In the genomic region with DNA sequence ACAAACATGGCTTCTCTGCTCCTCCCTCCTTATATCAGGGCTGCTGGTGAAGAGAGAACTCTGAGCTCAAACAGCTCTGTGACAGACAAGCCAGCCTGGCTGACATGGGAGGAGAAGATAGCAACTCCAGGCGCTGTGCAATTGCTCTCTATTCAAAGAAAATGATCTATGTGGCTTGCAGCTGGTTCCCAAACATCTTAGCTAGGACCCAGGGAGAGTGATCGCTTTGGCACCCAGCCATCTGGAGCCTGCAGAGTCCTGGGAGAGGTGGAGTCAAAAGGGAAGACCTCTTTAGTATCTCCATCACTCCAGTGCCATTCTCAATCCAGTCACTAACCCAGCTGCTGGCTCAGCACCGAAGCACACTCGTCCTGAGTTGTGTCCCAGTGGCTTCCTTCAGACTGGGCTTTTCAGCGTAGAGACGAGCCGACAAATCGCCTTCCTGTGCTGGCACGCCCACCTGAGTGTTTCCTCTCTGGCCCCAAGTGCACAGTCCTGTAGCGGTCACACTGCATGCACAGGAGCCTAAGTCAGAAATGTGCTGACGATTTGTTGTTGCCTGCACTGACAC, we compare ENCODE assay signal across 9 mouse cellular contexts.
DNase-seq lines count a peak whose midpoint lies in the region; ATAC-seq lines count a peak whose summit lies in the region.
"Had no signal": no experiment of that assay in that cellular context is flagged by ENCODE, and none has a peak within 500 bp of the region (broad histone marks: within the 10 kb centered on the region; RNA-seq: fewer than 3 reads in every experiment).

No protein-coding gene starts in this region.

- no peaks in the 10 kb centered on the region for H3K27me3 ChIP-seq in heart, embryonic 12.5 days (replicated peaks)

- H3K4me1 ChIP-seq in heart, embryonic 12.5 days (replicated peaks) = no peaks in the 10 kb centered on the region

- H3K27ac ChIP-seq in heart, embryonic 12.5 days (ENCODE audit: poor library complexity, severe bottlenecking) = no peak overlapping the region
- H3K27ac ChIP-seq: macrophage had no signal

- intact Hi-C loops in left cerebral cortex, postnatal 14 days (cut with DNase I) = loop anchor here (5.0 kb wide), 2 partner anchors 49 to 84 kb away; no protein-coding TSS in a partner anchor

- no peak overlapping the region for H3K4me2 ChIP-seq in heart, embryonic 12.5 days

- H3K9ac ChIP-seq in heart, embryonic 12.5 days = no peak overlapping the region

- 61% methylated on average over 11 of the region's 11 CpGs for WGBS in heart, embryonic 12.5 days

- H3K36me3 ChIP-seq in heart, embryonic 12.5 days = no peaks in the 10 kb centered on the region

- DNase-seq in heart, adult 11 months = peak; percentile 92
- DNase-seq in NIH3T3 (ENCODE audit: low read depth) = peak; percentile 39
- DNase-seq in gastrocnemius, postnatal 25 days = peak; percentile 31
- peak; percentile 11 to 18 for DNase-seq in left cerebral cortex, postnatal 14 days (ENCODE audit: low spot score in 2 of 2)
- DNase-seq in urinary bladder, postnatal 4 days (ENCODE audit: low spot score in 2 of 2) = no peak
- no peak for DNase-seq in adrenal gland, adult 2 months

- no peak for ATAC-seq in heart, embryonic 12.5 days (ENCODE audit: insufficient number of reproducible peaks, low FRiP score)
- ATAC-seq in CD4-positive, CD25-positive, alpha-beta regulatory T cell, adult 4 months = no peak

- no peak overlapping the region for H3K4me3 ChIP-seq in heart, embryonic 12.5 days

- H3K9me3 ChIP-seq in heart, embryonic 12.5 days (replicated peaks) = no peaks in the 10 kb centered on the region; the same call in 1 of the 2 replicates

Comparison
In these comparisons a context has a peak if more than half of its experiments do, and no peak if none do; other contexts are left out.
1. DNase-seq: peak in heart, adult 11 months (single experiment), NIH3T3 (single experiment), gastrocnemius, postnatal 25 days (single experiment) and left cerebral cortex, postnatal 14 days (2 of 2); none in urinary bladder, postnatal 4 days (0 of 2) and adrenal gland, adult 2 months (single experiment).